In the genomic region with DNA sequence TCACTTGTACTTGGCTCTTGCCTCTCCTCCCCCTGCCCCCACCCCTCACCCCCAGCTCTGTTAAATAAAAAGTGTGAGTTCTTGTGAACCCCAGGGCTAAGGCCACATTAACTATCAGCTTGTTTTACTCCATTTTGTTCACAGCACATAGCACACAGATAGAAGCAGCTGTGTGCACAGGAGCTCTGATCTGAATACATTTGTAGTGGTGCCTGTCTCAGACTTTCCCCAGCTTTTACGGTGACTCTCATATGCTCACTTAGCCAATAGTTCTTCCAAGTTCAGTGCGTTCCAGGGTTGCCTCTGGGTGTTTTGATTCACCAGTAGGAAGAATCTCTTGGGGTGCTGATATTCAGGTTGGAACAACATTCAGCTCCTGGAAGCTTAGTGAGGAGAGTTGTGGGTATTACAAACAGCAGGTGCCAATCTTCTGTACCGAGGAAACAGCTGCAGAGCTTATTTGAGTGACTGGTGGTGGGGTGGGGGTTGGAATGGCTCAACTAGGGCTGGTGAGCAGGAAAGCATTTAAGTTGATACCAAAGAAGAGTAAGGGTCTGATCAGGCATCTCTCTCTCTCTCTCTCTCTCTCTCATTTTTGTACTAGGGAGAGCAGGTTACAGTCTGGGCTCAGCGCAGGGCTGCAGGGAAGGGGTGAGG, we compare ENCODE assay signal across 16 mouse cellular contexts. TPM values are rescaled to one million over a fixed set of nuclear protein-coding genes. Genes with fewer than 3 reads are reported as not detected.
DNase-seq lines count a peak whose midpoint lies in the region; ATAC-seq and TF ChIP-seq lines count a peak whose summit lies in the region.
"Had no signal": no experiment of that assay in that cellular context is flagged by ENCODE, and none has a peak within 500 bp of the region (broad histone marks: within the 10 kb centered on the region; RNA-seq: fewer than 3 reads in every experiment).

No protein-coding gene starts in this region.

- 62% methylated on average over 4 of the region's 4 CpGs for WGBS in heart, embryonic 12.5 days
- 76% methylated on average over 4 of the region's 4 CpGs for WGBS in heart, adult 2 months
- 50% methylated on average over 4 of the region's 4 CpGs for WGBS in forebrain, embryonic 11.5 days
- WGBS in hindbrain, embryonic 14.5 days = 48% methylated on average over 4 of the region's 4 CpGs
- 44% methylated on average over 4 of the region's 4 CpGs for WGBS in midbrain, embryonic 15.5 days
- 74% methylated on average over 4 of the region's 4 CpGs for WGBS in thymus, adult 2 months

- H3K79me2 ChIP-seq in heart, adult 2 months (replicated peaks; ENCODE audit: control insufficient read depth, insufficient read depth, low read length) = no peaks in the 10 kb centered on the region

- TF ChIP-seq POLR2A in heart, adult 2 months (IDR thresholded peaks at IDR 0.05; ENCODE audit: insufficient read depth, low read depth, low read length) = no peak
- TF ChIP-seq POLR2A in thymus, adult 2 months (IDR thresholded peaks at IDR 0.05; ENCODE audit: control insufficient read depth, extremely low read depth, insufficient read depth, low read length, poor library complexity) = no peak

- no peak for ATAC-seq in heart, embryonic 12.5 days (ENCODE audit: insufficient number of reproducible peaks, low FRiP score)
- ATAC-seq in forebrain, embryonic 11.5 days (replicated peaks; ENCODE audit: low FRiP score) = peak; percentile 34
- no peak for ATAC-seq in hindbrain, embryonic 14.5 days (ENCODE audit: low FRiP score)
- ATAC-seq in midbrain, embryonic 15.5 days (replicated peaks) = peak; percentile 56
- ATAC-seq in erythroblast, adult 5-6 weeks (replicated peaks; ENCODE audit: low FRiP score, poor library complexity, severe bottlenecking) = no peak

- no peaks in the 10 kb centered on the region for H3K9me3 ChIP-seq in heart, embryonic 12.5 days (replicated peaks)
- no peaks in the 10 kb centered on the region for H3K9me3 ChIP-seq in forebrain, embryonic 11.5 days (ENCODE audit: control insufficient read depth, low read length)
- H3K9me3 ChIP-seq in hindbrain, embryonic 14.5 days (ENCODE audit: control insufficient read depth, low read length) = no peaks in the 10 kb centered on the region
- H3K9me3 ChIP-seq in midbrain, embryonic 15.5 days = no peaks in the 10 kb centered on the region
- H3K9me3 ChIP-seq: lung, embryonic 15.5 days; megakaryocyte, embryonic 14.5 days had no signal

- H3K27me3 ChIP-seq in heart, embryonic 12.5 days (replicated peaks) = no peaks in the 10 kb centered on the region
- H3K27me3 ChIP-seq in heart, adult 2 months (ENCODE audit: control insufficient read depth, insufficient read depth, low read length) = no peaks in the 10 kb centered on the region
- H3K27me3 ChIP-seq in forebrain, embryonic 11.5 days (ENCODE audit: control insufficient read depth, insufficient read depth, low read length) = no peaks in the 10 kb centered on the region
- no peaks in the 10 kb centered on the region for H3K27me3 ChIP-seq in hindbrain, embryonic 14.5 days (ENCODE audit: control insufficient read depth, insufficient read depth, low read length)
- no peaks in the 10 kb centered on the region for H3K27me3 ChIP-seq in midbrain, embryonic 15.5 days (replicated peaks)
- H3K27me3 ChIP-seq in thymus, adult 2 months (ENCODE audit: control insufficient read depth, insufficient read depth, low read length) = no peaks in the 10 kb centered on the region
- H3K27me3 ChIP-seq: lung, embryonic 15.5 days had no signal

- no peak overlapping the region for H3K9ac ChIP-seq in heart, embryonic 12.5 days
- H3K9ac ChIP-seq in heart, adult 2 months (ENCODE audit: low read depth, low read length) = no peak overlapping the region
- H3K9ac ChIP-seq in forebrain, embryonic 11.5 days (ENCODE audit: low read length) = no peak overlapping the region
- no peak overlapping the region for H3K9ac ChIP-seq in hindbrain, embryonic 14.5 days
- H3K9ac ChIP-seq in midbrain, embryonic 15.5 days = no peak overlapping the region
- H3K9ac ChIP-seq: lung, embryonic 15.5 days had no signal

- no peak for TF ChIP-seq EP300 in heart, adult 2 months (IDR thresholded peaks at IDR 0.05; ENCODE audit: insufficient read depth, low read depth, low read length)

- H3K4me3 ChIP-seq in heart, embryonic 12.5 days = no peak overlapping the region
- H3K4me3 ChIP-seq in heart, adult 2 months = no peak overlapping the region
- no peak overlapping the region for H3K4me3 ChIP-seq in forebrain, embryonic 11.5 days (ENCODE audit: low read depth, low read length)
- H3K4me3 ChIP-seq in hindbrain, embryonic 14.5 days (replicated peaks; ENCODE audit: low read length) = no peak overlapping the region
- no peak overlapping the region for H3K4me3 ChIP-seq in midbrain, embryonic 15.5 days
- H3K4me3 ChIP-seq in thymus, adult 2 months (ENCODE audit: control insufficient read depth, insufficient read depth, low read length) = no peak overlapping the region
- H3K4me3 ChIP-seq: erythroblast, embryonic 14.5 days; lung, embryonic 15.5 days; megakaryocyte, embryonic 14.5 days had no signal

- no peak overlapping the region for H3K4me2 ChIP-seq in heart, embryonic 12.5 days
- H3K4me2 ChIP-seq in forebrain, embryonic 11.5 days (ENCODE audit: low read depth, low read length, severe bottlenecking) = peak overlapping the region; percentile 19; the same call in 1 of the 2 replicates
- H3K4me2 ChIP-seq in hindbrain, embryonic 14.5 days (replicated peaks) = no peak overlapping the region
- H3K4me2 ChIP-seq in midbrain, embryonic 15.5 days = no peak overlapping the region
- H3K4me2 ChIP-seq: lung, embryonic 15.5 days had no signal

- H3K27ac ChIP-seq in heart, embryonic 12.5 days (ENCODE audit: poor library complexity, severe bottlenecking) = peak overlapping the region; percentile 48; the same call in 1 of the 2 replicates
- no peak overlapping the region for H3K27ac ChIP-seq in heart, adult 2 months
- peak overlapping the region; percentile 62 for H3K27ac ChIP-seq in forebrain, embryonic 11.5 days (ENCODE audit: low read depth, low read length)
- H3K27ac ChIP-seq in hindbrain, embryonic 14.5 days = peak overlapping the region; percentile 56; the same call in 1 of the 2 replicates
- peak overlapping the region; percentile 66 for H3K27ac ChIP-seq in midbrain, embryonic 15.5 days
- no peak overlapping the region for H3K27ac ChIP-seq in thymus, adult 2 months (ENCODE audit: control insufficient read depth, insufficient read depth, low read length)
- H3K27ac ChIP-seq: lung, embryonic 15.5 days had no signal

- intact Hi-C loops in heart, adult 2 months (cut with DNase I) = no loop called here

- no peak for TF ChIP-seq CTCF in heart, adult 2 months (IDR thresholded peaks at IDR 0.05)
- no peak for TF ChIP-seq CTCF in thymus, adult 2 months (IDR thresholded peaks at IDR 0.05; ENCODE audit: borderline replicate concordance, control insufficient read depth, extremely low read depth, insufficient read depth, low read length, poor library complexity)

- peaks cover 14% of the 10 kb centered on the region for H3K4me1 ChIP-seq in heart, embryonic 12.5 days (replicated peaks)
- H3K4me1 ChIP-seq in heart, adult 2 months (ENCODE audit: control insufficient read depth, insufficient read depth, low read length) = no peaks in the 10 kb centered on the region
- H3K4me1 ChIP-seq in forebrain, embryonic 11.5 days (replicated peaks; ENCODE audit: control insufficient read depth, insufficient read depth, low read length) = peaks cover 14% of the 10 kb centered on the region; the same call in 1 of the 2 replicates
- H3K4me1 ChIP-seq in hindbrain, embryonic 14.5 days (replicated peaks; ENCODE audit: control insufficient read depth, insufficient read depth, low read length) = peaks cover 22% of the 10 kb centered on the region
- peaks cover 20% of the 10 kb centered on the region for H3K4me1 ChIP-seq in midbrain, embryonic 15.5 days
- no peaks in the 10 kb centered on the region for H3K4me1 ChIP-seq in thymus, adult 2 months (replicated peaks; ENCODE audit: control insufficient read depth, insufficient read depth, low read length)
- H3K4me1 ChIP-seq: lung, embryonic 15.5 days; megakaryocyte, embryonic 14.5 days had no signal

- no peaks in the 10 kb centered on the region for H3K36me3 ChIP-seq in heart, embryonic 12.5 days
- no peaks in the 10 kb centered on the region for H3K36me3 ChIP-seq in heart, adult 2 months (ENCODE audit: control insufficient read depth, insufficient read depth, low read length)
- no peaks in the 10 kb centered on the region for H3K36me3 ChIP-seq in forebrain, embryonic 11.5 days (ENCODE audit: control insufficient read depth, insufficient read depth, low read length)
- H3K36me3 ChIP-seq in hindbrain, embryonic 14.5 days (replicated peaks; ENCODE audit: control insufficient read depth, insufficient read depth) = no peaks in the 10 kb centered on the region
- H3K36me3 ChIP-seq in midbrain, embryonic 15.5 days (replicated peaks) = no peaks in the 10 kb centered on the region
- H3K36me3 ChIP-seq in thymus, adult 2 months (ENCODE audit: control insufficient read depth, insufficient read depth, low read length) = no peaks in the 10 kb centered on the region
- H3K36me3 ChIP-seq: lung, embryonic 15.5 days had no signal

- no peak for DNase-seq in heart, adult 2 months
- DNase-seq in forebrain, embryonic 11.5 days (ENCODE audit: low spot score) = peak; percentile 50
- DNase-seq in hindbrain, embryonic 14.5 days (ENCODE audit: low spot score) = no peak
- DNase-seq in right cerebral cortex, postnatal 14 days = no peak
- no peak for DNase-seq in thymus, adult 2 months
- DNase-seq: adrenal gland, adult 8-10 months; cerebellum, postnatal 25 days; gastrocnemius, postnatal 25 days; kidney, adult 8-10 months had no signal

RNA-seq across cellular contexts. Expression of a gene that starts 51.7 kb away (rescaled TPM):
- 0.15 and 0.24 TPM in 2 replicates for polyA plus RNA-seq in heart, embryonic 12.5 days (2016; fragmentation: Nextera tagmentation; extraction: Ambion mirVana)
- total RNA-seq in heart, adult 2 months (2021) = not detected
- not detected in 2 replicates for polyA plus RNA-seq in heart, adult 2 months (2012; rRNA removed)
- polyA plus RNA-seq in forebrain, embryonic 11.5 days (2014; fragmentation: Nextera tagmentation; extraction: Ambion mirVana) = 0.20 and 0.41 TPM in 2 replicates
- polyA plus RNA-seq in hindbrain, embryonic 14.5 days (2014; fragmentation: Nextera tagmentation; extraction: Ambion mirVana) = 0.32 and 0.34 TPM in 2 replicates
- polyA plus RNA-seq in midbrain, embryonic 15.5 days (2015; fragmentation: Nextera tagmentation; extraction: Ambion mirVana) = 0.22 and 0.49 TPM in 2 replicates
- not detected in 2 replicates for polyA plus RNA-seq in thymus, adult 2 months (2012; rRNA removed)
- not detected in 2 replicates for total RNA-seq in erythroblast, adult 5-6 weeks (2015; ENCODE audit: low replicate concordance)
- not detected in 2 replicates for total RNA-seq in erythroblast, adult 5-6 weeks (2017; ENCODE audit: low replicate concordance)
- total RNA-seq: adrenal gland, adult 8-10 months; gastrocnemius, postnatal 25 days; heart, postnatal 25 days had no signal
- polyA plus RNA-seq: erythroblast, embryonic 14.5 days; lung, embryonic 15.5 days had no signal

Comparison
In these comparisons a context has a peak if more than half of its experiments do, and no peak if none do; other contexts are left out.
1. H3K27ac ChIP-seq: peak in heart, embryonic 12.5 days (single experiment), forebrain, embryonic 11.5 days (single experiment), hindbrain, embryonic 14.5 days (single experiment) and midbrain, embryonic 15.5 days (single experiment); none in heart, adult 2 months (single experiment) and thymus, adult 2 months (single experiment).
2. ATAC-seq: peak in forebrain, embryonic 11.5 days (single experiment) and midbrain, embryonic 15.5 days (single experiment); none in heart, embryonic 12.5 days (single experiment), hindbrain, embryonic 14.5 days (single experiment) and erythroblast, adult 5-6 weeks (single experiment).